Mouse (Mus musculus) hindbrain, embryonic 15.5 days (tissue): ENCODE measurements at regions not wholly inside any gene's neighbourhood (a gene's known extent, or its start where the extent isn't known, plus 50 kb on each side); places are given as distances from the start of the nearest gene placed in this dataset.

Source experiments
- ATAC-seq: fragments of 200-750 bp; cut with Nextera tagmentation; 2 replicates; pipeline ENCODE4 v1.8.0; 2017; ENCODE audit warnings: low read depth, moderate number of reproducible peaks, moderate TSS enrichment; ENCODE audit not compliant: low FRiP score
- H3K27ac ChIP-seq: fragments of 300-500 bp; sonication (generic); replicated peaks from 2 replicates; pipeline ENCODE4 v1.5.1; 2015; ENCODE audit warnings: mild to moderate bottlenecking, inconsistent platforms
- H3K27me3 ChIP-seq: fragments of 300-500 bp; sonication (generic); 2 replicates; pipeline ENCODE4 v1.6.1; 2015; ENCODE audit warnings: control low read depth, inconsistent platforms
- H3K36me3 ChIP-seq: fragments of 300-500 bp; sonication (generic); 2 replicates; pipeline ENCODE4 v1.6.1; 2015; ENCODE audit warnings: control low read depth, inconsistent platforms
- H3K4me1 ChIP-seq: fragments of 300-500 bp; sonication (generic); replicated peaks from 2 replicates; pipeline ENCODE4 v1.6.1; 2015; ENCODE audit warnings: control low read depth, inconsistent platforms
- H3K4me2 ChIP-seq: fragments of 300-500 bp; sonication (generic); 2 replicates; pipeline ENCODE4 v1.6.1; 2015; ENCODE audit warnings: moderate library complexity, mild to moderate bottlenecking, inconsistent platforms
- H3K4me3 ChIP-seq: fragments of 300-500 bp; sonication (generic); 2 replicates; pipeline ENCODE4 v1.5.1; 2015; ENCODE audit warnings: mild to moderate bottlenecking, inconsistent platforms
- H3K9ac ChIP-seq: fragments of 300-500 bp; sonication (generic); 2 replicates; pipeline ENCODE4 v1.6.1; 2015; ENCODE audit warnings: inconsistent platforms
- H3K9me3 ChIP-seq: fragments of 300-500 bp; sonication (generic); 2 replicates; pipeline ENCODE4 v1.6.1; 2016; ENCODE audit warnings: control low read depth, inconsistent platforms
- WGBS: fragments of 180-500 bp; shearing (Covaris S2); methylation state at CpG from one replicate; pipeline ENCODE4 v1.1.7; 2015; 5-methylcytosine and 5-hydroxymethylcytosine counted together

- H3K4me3 ChIP-seq = no peak overlapping the region
- no peak overlapping the region for H3K4me2 ChIP-seq
- no peaks in the 10 kb centered on the region for H3K4me1 ChIP-seq
- H3K36me3 ChIP-seq = no peaks in the 10 kb centered on the region
- H3K27ac ChIP-seq = no peak overlapping the region
- H3K9ac ChIP-seq = no peak overlapping the region
- no peak for ATAC-seq
- H3K27me3 ChIP-seq = no peaks in the 10 kb centered on the region
- WGBS = 75% methylated on average over 2 of the region's 2 CpGs
- H3K9me3 ChIP-seq = no peaks in the 10 kb centered on the region
Measured at GRCm38 (mm10) chr2:142964340-142964739, 63.0 kb upstream of the Kif16b start.

- H3K9me3 ChIP-seq = no peaks in the 10 kb centered on the region
- 21% methylated on average over 4 of the region's 4 CpGs for WGBS
- H3K4me2 ChIP-seq = no peak overlapping the region
- H3K27ac ChIP-seq = no peak overlapping the region
- no peaks in the 10 kb centered on the region for H3K27me3 ChIP-seq
- H3K36me3 ChIP-seq = no peaks in the 10 kb centered on the region
- H3K4me3 ChIP-seq = no peak overlapping the region
- ATAC-seq = peak; percentile 76; the same call in 1 of the 2 replicates
- H3K9ac ChIP-seq = no peak overlapping the region
- no peaks in the 10 kb centered on the region for H3K4me1 ChIP-seq
Measured at GRCm38 (mm10) chr2:142967250-142967649, 65.9 kb upstream of the Kif16b start.

- Histone ChIP-seq H3K9ac (no peak overlapping the region), H3K4me3 (no peak overlapping the region), H3K27ac (peak overlapping the region; percentile 36), H3K27me3 (no peaks in the 10 kb centered on the region), H3K4me1 (peaks cover 11% of the 10 kb centered on the region), H3K4me2 (no peak overlapping the region), H3K9me3 (no peaks in the 10 kb centered on the region), H3K36me3 (no peaks in the 10 kb centered on the region)
- peak; percentile 86 for ATAC-seq
- 21% methylated on average over 4 of the region's 4 CpGs for WGBS
Measured at GRCm38 (mm10) chr2:142980771-142981170, 79.4 kb upstream of the Kif16b start.

GRCm38 (mm10) chr2:142988691-142989090, 74.1 kb upstream of the Snrpb2 start:
- Histone ChIP-seq H3K4me1 (peaks cover 10% of the 10 kb centered on the region; the same call in 1 of the 2 replicates), H3K9me3 (no peaks in the 10 kb centered on the region), H3K36me3 (no peaks in the 10 kb centered on the region), H3K9ac (no peak overlapping the region), H3K27me3 (no peaks in the 10 kb centered on the region), H3K4me3 (no peak overlapping the region), H3K27ac (peak overlapping the region; percentile 45; the same call in 1 of the 2 replicates), H3K4me2 (no peak overlapping the region)
- WGBS = 35% methylated on average over 3 of the region's 3 CpGs
- ATAC-seq = peak; percentile 79

GRCm38 (mm10) chr2:142996088-142996487, 66.8 kb upstream of the Snrpb2 start:
- Histone ChIP-seq H3K9me3 (no peaks in the 10 kb centered on the region), H3K9ac (no peak overlapping the region), H3K27ac (no peak overlapping the region), H3K4me1 (no peaks in the 10 kb centered on the region), H3K4me3 (no peak overlapping the region), H3K36me3 (no peaks in the 10 kb centered on the region), H3K4me2 (no peak overlapping the region), H3K27me3 (no peaks in the 10 kb centered on the region)
- ATAC-seq = no peak

DNA sequence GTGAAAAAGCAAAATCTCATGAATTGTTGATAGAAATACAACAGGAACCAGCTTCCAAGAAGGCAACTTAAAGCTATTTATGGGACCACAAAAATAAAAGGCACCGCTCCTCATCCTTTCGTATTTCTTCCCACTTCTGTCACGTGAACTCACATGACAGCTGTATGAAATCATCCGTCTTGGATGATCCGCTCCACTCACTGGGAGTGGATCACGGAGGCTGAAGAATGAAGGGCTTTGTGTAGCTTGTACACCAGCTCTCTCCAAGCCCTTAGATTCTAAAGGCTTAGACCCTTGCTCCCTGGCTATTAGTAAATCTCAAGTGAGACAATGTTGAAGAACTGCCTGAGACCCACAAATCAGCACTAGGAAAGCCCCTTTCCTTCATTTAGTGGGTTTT, 60.0 kb upstream of the Snrpb2 start:
- Histone ChIP-seq H3K4me2 (no peak overlapping the region), H3K27me3 (no peaks in the 10 kb centered on the region), H3K4me3 (no peak overlapping the region), H3K4me1 (0 out of 2 replicates have a peak, but pooled peaks cover 5% of the 10 kb centered on the region), H3K36me3 (no peaks in the 10 kb centered on the region), H3K9me3 (no peaks in the 10 kb centered on the region), H3K9ac (no peak overlapping the region), H3K27ac (peak overlapping the region; percentile 45; the same call in 1 of the 2 replicates)
- no peak for ATAC-seq
- WGBS = 78% methylated on average over 6 of the region's 6 CpGs

GRCm38 (mm10) chr2:143003341-143003740, 59.5 kb upstream of the Snrpb2 start:
- H3K27ac ChIP-seq = peak overlapping the region; percentile 45; the same call in 1 of the 2 replicates
- WGBS = 51% methylated on average over 3 of the region's 3 CpGs

DNA sequence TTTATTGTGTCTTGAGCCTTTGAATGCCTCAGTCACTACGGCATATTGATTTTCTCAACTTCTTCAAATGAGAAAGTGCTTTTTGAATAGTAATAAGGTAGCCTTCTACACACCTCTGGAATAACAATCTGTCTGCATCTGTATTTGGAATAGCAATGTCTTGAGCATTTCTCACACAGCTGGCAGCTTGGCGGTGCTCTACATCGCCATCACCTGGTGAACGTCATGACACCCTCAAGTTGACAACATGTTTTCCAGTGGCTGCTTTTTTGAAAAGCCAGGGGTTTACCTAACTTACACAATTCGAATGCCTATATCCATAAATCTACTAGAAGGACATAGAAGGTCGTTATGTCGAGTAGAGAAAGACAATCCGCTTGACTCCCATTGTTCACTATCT, 51.5 kb upstream of the Snrpb2 start:
- ATAC-seq = no peak
- H3K4me1 ChIP-seq = no peaks in the 10 kb centered on the region
- no peak overlapping the region for H3K9ac ChIP-seq
- no peaks in the 10 kb centered on the region for H3K27me3 ChIP-seq
- H3K4me3 ChIP-seq = no peak overlapping the region
- no peaks in the 10 kb centered on the region for H3K9me3 ChIP-seq
- H3K4me2 ChIP-seq = no peak overlapping the region
- no peaks in the 10 kb centered on the region for H3K36me3 ChIP-seq
- WGBS = 64% methylated on average over 8 of the region's 8 CpGs
- no peak overlapping the region for H3K27ac ChIP-seq

More at GRCm38 (mm10) chr2:143003341-143003740, 59.5 kb upstream of the Snrpb2 start:
- 0 out of 2 replicates have a peak, but pooled peaks cover 5% of the 10 kb centered on the region for H3K4me1 ChIP-seq
- H3K9ac ChIP-seq = no peak overlapping the region
- no peaks in the 10 kb centered on the region for H3K9me3 ChIP-seq
- H3K27me3 ChIP-seq = no peaks in the 10 kb centered on the region
- H3K36me3 ChIP-seq = no peaks in the 10 kb centered on the region
- no peak overlapping the region for H3K4me3 ChIP-seq
- no peak overlapping the region for H3K4me2 ChIP-seq
- ATAC-seq = no peak
